Mouse (Mus musculus): ENCODE data around the gene Gab1. TPM values are rescaled to one million over a fixed set of nuclear protein-coding genes. Genes with fewer than 3 reads are reported as not detected.

Gene Gab1
- polyA plus RNA-seq (2012; ENCODE audit: low replicate concordance), result 1.4 and 3.5 TPM in 2 replicates

GRCm38 (mm10) chr8:80880196-80881106 is at the start of gene Gab1:
TSS of gene Gab1 (minus strand) at chr8:80880519.

GRCm38 (mm10) chr8:80739155-80739924 is 141.0 kb downstream of the Gab1 start, which contains the start of gene Smarca5:
TSS of gene Smarca5 (minus strand) at chr8:80739497.

Other genes with a start within 250 kb of the Gab1 start
- gene Smarca5, start 141.0 kb downstream of the Gab1 start, polyA plus RNA-seq (2012; ENCODE audit: low replicate concordance), result 29.8 and 50.6 TPM in 2 replicates
- gene Usp38, start 134.4 kb upstream of the Gab1 start, polyA plus RNA-seq (2012; ENCODE audit: low replicate concordance), result 22.1 and 24.2 TPM in 2 replicates